Mouse (Mus musculus) bone marrow macrophage, adult 2 months (primary cell): ENCODE measurements around the gene Liph.

Source experiments
- CTCF ChIP-seq: IDR thresholded peaks from 2 replicates; pipeline ENCODE4 v1.5.1; 2012; ENCODE audit warnings: low read depth, mild to moderate bottlenecking, low read length, moderate library complexity
- POLR2A ChIP-seq: IDR thresholded peaks from 2 replicates; pipeline ENCODE4 v1.6.1; 2012; ENCODE audit warnings: mild to moderate bottlenecking, low read depth, low read length, borderline replicate concordance

GRCm38 (mm10) chr16:22001606-22002005 is 6.1 kb upstream of the Liph start:
- TF ChIP-seq POLR2A = no peak
- TF ChIP-seq CTCF = no peak
